In the genomic region with DNA sequence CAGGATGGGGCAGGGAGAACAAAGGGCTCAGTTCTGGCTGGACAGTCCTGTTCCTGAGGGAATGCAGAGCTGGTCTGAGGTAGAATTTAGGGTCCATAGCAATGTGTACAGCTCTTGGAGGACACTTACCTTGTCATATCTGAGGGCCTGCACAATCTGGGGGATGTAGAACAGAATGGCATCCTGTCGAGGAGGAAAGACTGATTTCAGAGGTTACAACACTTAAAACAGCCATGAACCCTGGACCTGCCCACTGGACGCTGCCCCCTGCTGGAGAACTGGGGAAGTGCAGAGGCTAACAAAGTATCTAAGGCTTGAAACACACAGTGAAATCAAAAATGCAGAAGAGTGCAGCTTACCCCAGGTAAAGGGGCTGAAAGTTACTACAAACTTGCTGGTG, we compare ENCODE assay signal across 9 mouse cellular contexts. TPM values are rescaled to one million over a fixed set of nuclear protein-coding genes. Genes with fewer than 3 reads are reported as not detected.
DNase-seq lines count a peak whose midpoint lies in the region; ATAC-seq and TF ChIP-seq lines count a peak whose summit lies in the region.
"Had no signal": no experiment of that assay in that cellular context is flagged by ENCODE, and none has a peak within 500 bp of the region (broad histone marks: within the 10 kb centered on the region; RNA-seq: fewer than 3 reads in every experiment).

No protein-coding gene starts in this region.

- peak; percentile 93 for TF ChIP-seq CTCF in heart, postnatal 0 days (IDR thresholded peaks at IDR 0.05; ENCODE audit: low read depth)
- TF ChIP-seq CTCF in E14TG2a.4 (conservative IDR thresholded peaks at IDR 0.05; ENCODE audit: low read length): peak; percentile 100
- peak; percentile 95 for TF ChIP-seq CTCF in stomach, postnatal 0 days (IDR thresholded peaks at IDR 0.05; ENCODE audit: low read depth)

- no peak overlapping the region for H3K4me3 ChIP-seq in heart, postnatal 0 days (ENCODE audit: low read depth, low read length)
- no peak overlapping the region for H3K4me3 ChIP-seq in heart, embryonic 10.5 days
- no peak overlapping the region for H3K4me3 ChIP-seq in E14TG2a.4 (replicated peaks; ENCODE audit: low read length)
- no peak overlapping the region for H3K4me3 ChIP-seq in forebrain, embryonic 14.5 days (ENCODE audit: low read depth, low read length)
- H3K4me3 ChIP-seq in stomach, postnatal 0 days (ENCODE audit: low read depth, low read length): no peak overlapping the region
- H3K4me3 ChIP-seq: limb, embryonic 15.5 days had no signal

- WGBS in heart, postnatal 0 days: 4% methylated on average over 2 of the region's 2 CpGs
- WGBS in heart, embryonic 10.5 days: 7% methylated on average over 2 of the region's 2 CpGs
- WGBS in forebrain, embryonic 14.5 days: 8% methylated on average over 2 of the region's 2 CpGs
- 2% methylated on average over 2 of the region's 2 CpGs for WGBS in stomach, postnatal 0 days

- H3K36me3 ChIP-seq in heart, postnatal 0 days (replicated peaks; ENCODE audit: control insufficient read depth, insufficient read depth, low read length): peaks cover 75% of the 10 kb centered on the region
- H3K36me3 ChIP-seq in heart, embryonic 10.5 days: peaks cover 73% of the 10 kb centered on the region
- H3K36me3 ChIP-seq in E14TG2a.4 (ENCODE audit: insufficient read depth, low read length): peaks cover 75% of the 10 kb centered on the region
- peaks cover 73% of the 10 kb centered on the region for H3K36me3 ChIP-seq in forebrain, embryonic 14.5 days (ENCODE audit: control insufficient read depth, insufficient read depth, low read length)
- H3K36me3 ChIP-seq in stomach, postnatal 0 days (ENCODE audit: control insufficient read depth, insufficient read depth, low read length): peaks cover 24% of the 10 kb centered on the region

- no peak overlapping the region for H3K4me2 ChIP-seq in heart, postnatal 0 days (ENCODE audit: low read depth, low read length)
- no peak overlapping the region for H3K4me2 ChIP-seq in forebrain, embryonic 14.5 days (ENCODE audit: low read length)
- H3K4me2 ChIP-seq in stomach, postnatal 0 days (replicated peaks; ENCODE audit: low read depth): no peak overlapping the region
- H3K4me2 ChIP-seq: limb, embryonic 15.5 days had no signal

- H3K4me1 ChIP-seq in heart, postnatal 0 days (ENCODE audit: control insufficient read depth, insufficient read depth): no peaks in the 10 kb centered on the region
- H3K4me1 ChIP-seq in heart, embryonic 10.5 days: no peaks in the 10 kb centered on the region
- H3K4me1 ChIP-seq in E14TG2a.4 (replicated peaks; ENCODE audit: low read depth, low read length): peaks cover 3% of the 10 kb centered on the region; the same call in 1 of the 2 replicates
- H3K4me1 ChIP-seq in forebrain, embryonic 14.5 days (ENCODE audit: control insufficient read depth, insufficient read depth, low read length): no peaks in the 10 kb centered on the region
- no peaks in the 10 kb centered on the region for H3K4me1 ChIP-seq in stomach, postnatal 0 days (replicated peaks; ENCODE audit: control insufficient read depth, insufficient read depth)
- H3K4me1 ChIP-seq: limb, embryonic 15.5 days had no signal

- peak; percentile 53 for DNase-seq in heart, postnatal 0 days (ENCODE audit: low spot score)
- no peak for DNase-seq in heart, embryonic 10.5 days (ENCODE audit: low spot score)
- DNase-seq in c-Kit-positive CD71-positive TER-119-negative erythroid progenitor cells, embryonic 14.5 days (ENCODE audit: low read depth): peak; percentile 58
- peak; percentile 72 for DNase-seq in forebrain, embryonic 14.5 days (ENCODE audit: low spot score)
- DNase-seq in kidney, postnatal 36 days: peak; percentile 61 to 89
- DNase-seq in stomach, postnatal 0 days (ENCODE audit: low spot score): peak; percentile 83

- TF ChIP-seq EP300 in heart, postnatal 0 days (IDR thresholded peaks at IDR 0.05; ENCODE audit: low read depth): no peak
- TF ChIP-seq EP300 in stomach, postnatal 0 days (optimal IDR thresholded peaks at IDR 0.05): no peak

- H3K27me3 ChIP-seq in heart, postnatal 0 days (ENCODE audit: control insufficient read depth, insufficient read depth, low read length): no peaks in the 10 kb centered on the region
- no peaks in the 10 kb centered on the region for H3K27me3 ChIP-seq in heart, embryonic 10.5 days (ENCODE audit: insufficient read depth, poor library complexity, severe bottlenecking)
- H3K27me3 ChIP-seq in E14TG2a.4 (ENCODE audit: insufficient read depth, low read length): no peaks in the 10 kb centered on the region
- no peaks in the 10 kb centered on the region for H3K27me3 ChIP-seq in forebrain, embryonic 14.5 days (replicated peaks; ENCODE audit: control insufficient read depth, insufficient read depth, low read length)
- no peaks in the 10 kb centered on the region for H3K27me3 ChIP-seq in stomach, postnatal 0 days (ENCODE audit: control insufficient read depth, insufficient read depth, low read length)
- H3K27me3 ChIP-seq: limb, embryonic 15.5 days had no signal

- H3K9ac ChIP-seq in heart, postnatal 0 days (replicated peaks; ENCODE audit: low read depth, low read length): no peak overlapping the region
- H3K9ac ChIP-seq in forebrain, embryonic 14.5 days (ENCODE audit: low read length): no peak overlapping the region
- no peak overlapping the region for H3K9ac ChIP-seq in stomach, postnatal 0 days (ENCODE audit: low read length)
- H3K9ac ChIP-seq: limb, embryonic 15.5 days had no signal

- H3K27ac ChIP-seq in heart, postnatal 0 days (ENCODE audit: low read depth): no peak overlapping the region
- H3K27ac ChIP-seq in heart, embryonic 10.5 days: no peak overlapping the region
- H3K27ac ChIP-seq in forebrain, embryonic 14.5 days (ENCODE audit: low read depth, low read length): no peak overlapping the region
- no peak overlapping the region for H3K27ac ChIP-seq in stomach, postnatal 0 days (replicated peaks)
- H3K27ac ChIP-seq: limb, embryonic 15.5 days had no signal

- no peaks in the 10 kb centered on the region for H3K9me3 ChIP-seq in heart, postnatal 0 days (replicated peaks; ENCODE audit: control insufficient read depth, low read length)
- no peaks in the 10 kb centered on the region for H3K9me3 ChIP-seq in heart, embryonic 10.5 days
- H3K9me3 ChIP-seq in E14TG2a.4 (ENCODE audit: low read length): no peaks in the 10 kb centered on the region
- H3K9me3 ChIP-seq in forebrain, embryonic 14.5 days (replicated peaks; ENCODE audit: control insufficient read depth, low read length): no peaks in the 10 kb centered on the region
- no peaks in the 10 kb centered on the region for H3K9me3 ChIP-seq in stomach, postnatal 0 days (ENCODE audit: control insufficient read depth, low read length)
- H3K9me3 ChIP-seq: limb, embryonic 15.5 days had no signal

- no peak for ATAC-seq in heart, postnatal 0 days (ENCODE audit: insufficient read depth, low read depth)
- ATAC-seq in forebrain, embryonic 14.5 days: peak; percentile 42; the same call in 1 of the 2 replicates
- ATAC-seq in megakaryocyte-erythroid progenitor cell, adult 5-6 weeks (replicated peaks; ENCODE audit: low FRiP score, low TSS enrichment, poor library complexity, severe bottlenecking): peak; percentile 74
- ATAC-seq in stomach, postnatal 0 days (ENCODE audit: low FRiP score, low TSS enrichment): no peak

RNA-seq across cellular contexts. Expression of gene Tmem191c, which starts 16.9 kb away (rescaled TPM):
- 10.8 and 12.7 TPM in 2 replicates for total RNA-seq in heart, postnatal 0 days (2014; rRNA removed; ENCODE audit: low replicate concordance)
- 8.0 and 9.1 TPM in 2 replicates for polyA plus RNA-seq in heart, postnatal 0 days (2015; fragmentation: Nextera tagmentation; extraction: Ambion mirVana)
- polyA plus RNA-seq in heart, embryonic 10.5 days (2016; fragmentation: Nextera tagmentation; extraction: Ambion mirVana): 7.3 and 7.7 TPM in 2 replicates
- 6.6 and 12.4 TPM in 2 replicates for polyA plus RNA-seq in forebrain, embryonic 14.5 days (2014; fragmentation: Nextera tagmentation; extraction: Ambion mirVana)
- total RNA-seq in megakaryocyte-erythroid progenitor cell, adult 5-6 weeks (2014; fragmentation: Nextera tagmentation): 9.2 and 19.0 TPM in 2 replicates
- 0.33 and 2.3 TPM in 2 replicates for total RNA-seq in megakaryocyte-erythroid progenitor cell, adult 5-6 weeks (2017)
- polyA plus RNA-seq in stomach, postnatal 0 days (2015; fragmentation: Nextera tagmentation; extraction: Ambion mirVana): 8.8 and 10.6 TPM in 2 replicates

RNA-seq across cellular contexts. Expression of gene Serpind1, which starts 38.4 kb away (rescaled TPM):
- total RNA-seq in heart, postnatal 0 days (2014; rRNA removed; ENCODE audit: low replicate concordance): 2.7 TPM in 1 of 2 replicates, not detected in the other
- polyA plus RNA-seq in heart, postnatal 0 days (2015; fragmentation: Nextera tagmentation; extraction: Ambion mirVana): 0.34 and 0.49 TPM in 2 replicates
- polyA plus RNA-seq in heart, embryonic 10.5 days (2016; fragmentation: Nextera tagmentation; extraction: Ambion mirVana): 1.3 and 20.4 TPM in 2 replicates
- 1.4 and 3.1 TPM in 2 replicates for polyA plus RNA-seq in forebrain, embryonic 14.5 days (2014; fragmentation: Nextera tagmentation; extraction: Ambion mirVana)
- total RNA-seq in megakaryocyte-erythroid progenitor cell, adult 5-6 weeks (2014; fragmentation: Nextera tagmentation): not detected in 2 replicates
- not detected in 2 replicates for total RNA-seq in megakaryocyte-erythroid progenitor cell, adult 5-6 weeks (2017)
- polyA plus RNA-seq in stomach, postnatal 0 days (2015; fragmentation: Nextera tagmentation; extraction: Ambion mirVana): 0.41 and 0.96 TPM in 2 replicates

RNA-seq across cellular contexts. Expression of gene Hic2, which starts 59.4 kb away (rescaled TPM):
- 8.0 and 14.7 TPM in 2 replicates for total RNA-seq in heart, postnatal 0 days (2014; rRNA removed; ENCODE audit: low replicate concordance)
- polyA plus RNA-seq in heart, postnatal 0 days (2015; fragmentation: Nextera tagmentation; extraction: Ambion mirVana): 2.9 and 3.0 TPM in 2 replicates
- 8.6 and 10.6 TPM in 2 replicates for polyA plus RNA-seq in heart, embryonic 10.5 days (2016; fragmentation: Nextera tagmentation; extraction: Ambion mirVana)
- polyA plus RNA-seq in forebrain, embryonic 14.5 days (2014; fragmentation: Nextera tagmentation; extraction: Ambion mirVana): 2.9 and 4.2 TPM in 2 replicates
- 1.6 and 2.1 TPM in 2 replicates for total RNA-seq in megakaryocyte-erythroid progenitor cell, adult 5-6 weeks (2014; fragmentation: Nextera tagmentation)
- total RNA-seq in megakaryocyte-erythroid progenitor cell, adult 5-6 weeks (2017): 1.5 and 1.9 TPM in 2 replicates
- 2.1 and 2.4 TPM in 2 replicates for polyA plus RNA-seq in stomach, postnatal 0 days (2015; fragmentation: Nextera tagmentation; extraction: Ambion mirVana)

Comparison
In these comparisons a context has a peak if more than half of its experiments do, and no peak if none do; other contexts are left out.
1. ATAC-seq: peak in forebrain, embryonic 14.5 days (single experiment) and megakaryocyte-erythroid progenitor cell, adult 5-6 weeks (single experiment); none in heart, postnatal 0 days (single experiment) and stomach, postnatal 0 days (single experiment).
2. Peak in every context shown above with its lines, with median percentiles within 50 percentile points of each other: CTCF ChIP-seq.